Mouse (Mus musculus): ENCODE data around the gene Lipo3. TPM values are rescaled to one million over a fixed set of nuclear protein-coding genes. Genes with fewer than 3 reads are reported as not detected.
"Not testable (repeated sequence)": the region's sequence is repeated elsewhere in the genome, so short reads cannot be mapped to it uniquely, and the experiment has no call there.

The Lipo3 gene
- total RNA-seq (2021): 1 to 10 TPM; 5.8 to 7.7 TPM
- long read RNA-seq, transcript Lipo3-202 (11 exons, 2,839 nt): major isoform, 5 of 7 reads
- long read RNA-seq, partial matches to known transcripts: 0 of 7 reads
- long read RNA-seq, other reads (novel, unspliced or antisense): 2 of 7 reads

- DNase-seq (ENCODE audit: low spot score in 2 of 2): peak; percentile 8 to 29
These were observed at the start of gene Lipo3 for GRCm38 (mm10) chr19:33761287-33762086. Lipo3 (minus strand) TSS chr19:33761951.

GRCm38 (mm10) chr19:33787359-33787758 lies 25.6 kb upstream of the Lipo3 start, which contains the start of gene Lipo1:
Lipo1 (minus strand) TSS chr19:33787459.
- DNase-seq (ENCODE audit: low spot score in 2 of 2): not testable (repeated sequence)

GRCm38 (mm10) chr19:33786576-33787277 lies 25.0 kb upstream of the Lipo3 start:
- DNase-seq (ENCODE audit: low spot score in 2 of 2): no peak

GRCm38 (mm10) chr19:33751259-33751658 lies 10.5 kb downstream of the Lipo3 start, which contains the start of gene Lipo2:
Lipo2 (minus strand) TSS chr19:33751359.
- DNase-seq (ENCODE audit: low spot score in 2 of 2): not testable (repeated sequence)

DNA sequence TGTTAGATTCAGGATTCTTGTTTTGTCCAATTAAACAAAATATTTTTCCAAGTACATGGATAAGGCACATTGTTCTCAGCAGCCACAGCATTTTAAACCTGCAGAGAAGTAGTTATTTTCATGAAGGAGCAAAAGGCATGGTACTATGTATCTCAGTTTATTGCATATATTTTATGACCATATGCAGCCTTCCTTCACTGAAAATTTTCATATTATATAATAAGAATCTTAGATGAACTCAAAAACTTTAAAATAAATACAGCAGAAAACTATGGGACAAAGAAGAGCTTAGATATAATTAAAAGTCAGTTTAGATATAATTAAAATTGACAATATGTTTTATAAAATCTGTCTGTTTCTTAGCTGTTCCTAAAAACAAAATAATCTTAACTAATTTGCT lies 136.6 kb downstream of the Lipo3 start, which contains the start of gene Gm8978:
Gm8978 (minus strand) TSS at position 101 of the 400 bp plus-strand sequence.
- not testable (repeated sequence) for DNase-seq (ENCODE audit: low spot score in 2 of 2)

GRCm38 (mm10) chr19:33589626-33590302 lies 172.0 kb downstream of the Lipo3 start:
- DNase-seq (ENCODE audit: low spot score in 2 of 2): peak; percentile 46 to 63

DNA sequence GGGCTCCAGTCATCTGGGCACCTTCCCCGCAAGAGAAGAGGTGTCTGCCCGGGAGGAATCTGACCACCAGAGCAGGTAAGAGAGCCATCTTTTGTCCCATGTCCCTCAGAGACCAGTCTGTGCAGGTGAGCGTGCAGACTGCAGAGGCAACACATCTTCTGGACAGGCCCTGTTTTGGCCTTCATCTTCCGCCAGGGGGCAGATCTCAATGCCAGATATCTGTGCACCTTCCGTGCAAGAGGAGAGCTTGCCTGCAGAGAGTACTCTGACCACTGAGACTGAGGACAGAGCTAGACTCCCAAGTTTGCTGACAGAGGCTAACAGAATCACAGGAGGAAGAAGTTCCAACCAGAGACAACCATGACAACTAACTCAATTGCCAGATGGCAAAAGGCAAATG lies 193.2 kb downstream of the Lipo3 start:
- DNase-seq (ENCODE audit: low spot score in 2 of 2): not testable (repeated sequence)

GRCm38 (mm10) chr19:33517680-33518079 lies 244.1 kb downstream of the Lipo3 start, which contains the start of gene Lipo4:
Lipo4 (minus strand) TSS chr19:33517780.
- DNase-seq (ENCODE audit: low spot score in 2 of 2): no peak

Small RNAs within 50 kb of the gene (microRNA-seq; reads per million reads assigned to microRNA genes)
- 0 reads per million in 2 experiments for gene Gm27440

Other genes starting within 250 kb of the Lipo3 start
- under 1 TPM in 1 of 2 experiments, not detected in 1; 0.22 TPM for gene Lipo4, start 244.2 kb downstream of the Lipo3 start, total RNA-seq (2021)
- gene Gm8978, start 136.7 kb downstream of the Lipo3 start, total RNA-seq (2021): not detected
- gene Lipo2, start 10.6 kb downstream of the Lipo3 start, total RNA-seq (2021): under 1 TPM; 0.16 to 0.48 TPM
- not detected for gene Lipo1, start 25.5 kb upstream of the Lipo3 start, total RNA-seq (2021)
- gene Lipf, start 199.2 kb upstream of the Lipo3 start, total RNA-seq (2021): not detected
- not detected for gene Lipk, start 246.3 kb upstream of the Lipo3 start, total RNA-seq (2021)

Data from layer of hippocampus, postnatal 10 days (tissue).